Mouse (Mus musculus): ENCODE results near the gene Btg2. TPM values are rescaled to one million over a fixed set of nuclear protein-coding genes. Genes with fewer than 3 reads are reported as not detected.

The Btg2 gene
- polyA plus RNA-seq, 1 experiment from 2014 or later: 96.8 TPM

GRCm38 (mm10) chr1:134114018-134114417 lies 35.1 kb upstream of the Btg2 start:
- Histone ChIP-seq H3K4me1 (replicated peaks; ENCODE audit: control insufficient read depth, insufficient read depth) (no peaks in the 10 kb centered on the region), H3K27me3 (ENCODE audit: control insufficient read depth, insufficient read depth, low read length) (no peaks in the 10 kb centered on the region), H3K4me2 (replicated peaks; ENCODE audit: low read depth) (no peak overlapping the region), H3K36me3 (ENCODE audit: control insufficient read depth, insufficient read depth, low read length) (no peaks in the 10 kb centered on the region), H3K9ac (ENCODE audit: low read length) (no peak overlapping the region), H3K9me3 (ENCODE audit: control insufficient read depth, low read length) (no peaks in the 10 kb centered on the region), H3K4me3 (ENCODE audit: low read depth, low read length) (no peak overlapping the region), H3K27ac (replicated peaks) (peak overlapping the region; percentile 82)
- 63% methylated on average over 7 of the region's 7 CpGs for WGBS
- TF ChIP-seq EP300 (optimal IDR thresholded peaks at IDR 0.05) (no peak), CTCF (IDR thresholded peaks at IDR 0.05; ENCODE audit: low read depth) (no peak)
- no peak for DNase-seq (ENCODE audit: low spot score)
- no peak; the same call in 1 of the 2 replicates for ATAC-seq (ENCODE audit: low FRiP score, low TSS enrichment)

GRCm38 (mm10) chr1:134113560-134113959 lies 34.6 kb upstream of the Btg2 start:
- H3K9me3 ChIP-seq (ENCODE audit: control insufficient read depth, low read length): no peaks in the 10 kb centered on the region
- no peak overlapping the region for H3K4me3 ChIP-seq (ENCODE audit: low read depth, low read length)
- H3K36me3 ChIP-seq (ENCODE audit: control insufficient read depth, insufficient read depth, low read length): no peaks in the 10 kb centered on the region
- ATAC-seq (ENCODE audit: low FRiP score, low TSS enrichment) (peak; percentile 51), DNase-seq (ENCODE audit: low spot score) (no peak)
- no peaks in the 10 kb centered on the region for H3K27me3 ChIP-seq (ENCODE audit: control insufficient read depth, insufficient read depth, low read length)
- 47% methylated on average over 5 of the region's 5 CpGs for WGBS
- H3K27ac ChIP-seq (replicated peaks): peak overlapping the region; percentile 82
- H3K4me2 ChIP-seq (replicated peaks; ENCODE audit: low read depth): no peak overlapping the region
- H3K4me1 ChIP-seq (replicated peaks; ENCODE audit: control insufficient read depth, insufficient read depth): no peaks in the 10 kb centered on the region
- no peak overlapping the region for H3K9ac ChIP-seq (ENCODE audit: low read length)
- TF ChIP-seq EP300 (optimal IDR thresholded peaks at IDR 0.05) (peak; percentile 26), CTCF (IDR thresholded peaks at IDR 0.05; ENCODE audit: low read depth) (no peak)

- peak within 1 kb of the TSS; percentile 49; the same call in 1 of the 2 replicates for H3K27ac ChIP-seq (replicated peaks)
- 60% methylated on average over 4 of the region's 4 CpGs for whole genome bisulfite sequencing
- ATAC-seq (ENCODE audit: low FRiP score, low TSS enrichment) (peak; percentile 68), DNase-seq (ENCODE audit: low spot score) (peak; percentile 64)
- H3K9ac ChIP-seq (ENCODE audit: low read length): no peak within 1 kb of the TSS
- H3K9me3 ChIP-seq (ENCODE audit: control insufficient read depth, low read length): no peaks in the 10 kb centered on the region
- no peak within 1 kb of the TSS for H3K4me2 ChIP-seq (replicated peaks; ENCODE audit: low read depth)
- TF ChIP-seq EP300 (optimal IDR thresholded peaks at IDR 0.05) (no peak), CTCF (IDR thresholded peaks at IDR 0.05; ENCODE audit: low read depth) (peak; percentile 57)
- H3K4me1 ChIP-seq (replicated peaks; ENCODE audit: control insufficient read depth, insufficient read depth): no peaks in the 10 kb centered on the region
- no peak within 1 kb of the TSS for H3K4me3 ChIP-seq (ENCODE audit: low read depth, low read length)
- H3K36me3 ChIP-seq (ENCODE audit: control insufficient read depth, insufficient read depth, low read length): no peaks in the 10 kb centered on the region
- no peaks in the 10 kb centered on the region for H3K27me3 ChIP-seq (ENCODE audit: control insufficient read depth, insufficient read depth, low read length)
Observed at GRCm38 (mm10) chr1:134110979-134111378, 32.1 kb upstream of the Btg2 start, which contains the start of gene Chit1. TSS of gene Chit1 (plus strand) at chr1:134111242.

- H3K27me3 ChIP-seq (ENCODE audit: control insufficient read depth, insufficient read depth, low read length): no peaks in the 10 kb centered on the region
- H3K36me3 ChIP-seq (ENCODE audit: control insufficient read depth, insufficient read depth, low read length): no peaks in the 10 kb centered on the region
- H3K9ac ChIP-seq (ENCODE audit: low read length): no peak overlapping the region
- H3K27ac ChIP-seq (replicated peaks): peak overlapping the region; percentile 49; the same call in 1 of the 2 replicates
- no peak overlapping the region for H3K4me2 ChIP-seq (replicated peaks; ENCODE audit: low read depth)
- 73% methylated on average over 5 of the region's 5 CpGs for WGBS
- H3K4me3 ChIP-seq (ENCODE audit: low read depth, low read length): no peak overlapping the region
- ATAC-seq (ENCODE audit: low FRiP score, low TSS enrichment) (peak; percentile 74), DNase-seq (ENCODE audit: low spot score) (peak; percentile 62)
- TF ChIP-seq CTCF (IDR thresholded peaks at IDR 0.05; ENCODE audit: low read depth) (no peak), EP300 (optimal IDR thresholded peaks at IDR 0.05) (no peak)
- H3K9me3 ChIP-seq (ENCODE audit: control insufficient read depth, low read length): no peaks in the 10 kb centered on the region
- H3K4me1 ChIP-seq (replicated peaks; ENCODE audit: control insufficient read depth, insufficient read depth): no peaks in the 10 kb centered on the region
Observed at GRCm38 (mm10) chr1:134110449-134110848, 31.5 kb upstream of the Btg2 start.

GRCm38 (mm10) chr1:134110015-134110414 lies 31.1 kb upstream of the Btg2 start:
- TF ChIP-seq CTCF (IDR thresholded peaks at IDR 0.05; ENCODE audit: low read depth) (no peak), EP300 (optimal IDR thresholded peaks at IDR 0.05) (no peak)
- 89% methylated on average over 3 of the region's 3 CpGs for whole genome bisulfite sequencing
- no peak for ATAC-seq (ENCODE audit: low FRiP score, low TSS enrichment)
- Histone ChIP-seq H3K4me3 (ENCODE audit: low read depth, low read length) (no peak overlapping the region), H3K36me3 (ENCODE audit: control insufficient read depth, insufficient read depth, low read length) (no peaks in the 10 kb centered on the region), H3K4me1 (replicated peaks; ENCODE audit: control insufficient read depth, insufficient read depth) (no peaks in the 10 kb centered on the region), H3K27ac (replicated peaks) (no peak overlapping the region; the same call in 1 of the 2 replicates), H3K27me3 (ENCODE audit: control insufficient read depth, insufficient read depth, low read length) (no peaks in the 10 kb centered on the region), H3K9ac (ENCODE audit: low read length) (no peak overlapping the region), H3K4me2 (replicated peaks; ENCODE audit: low read depth) (no peak overlapping the region), H3K9me3 (ENCODE audit: control insufficient read depth, low read length) (no peaks in the 10 kb centered on the region)
- DNase-seq (ENCODE audit: low spot score): no peak

- Histone ChIP-seq H3K9ac (ENCODE audit: low read length) (no peak overlapping the region), H3K4me3 (ENCODE audit: low read depth, low read length) (no peak overlapping the region), H3K9me3 (ENCODE audit: control insufficient read depth, low read length) (no peaks in the 10 kb centered on the region), H3K4me1 (replicated peaks; ENCODE audit: control insufficient read depth, insufficient read depth) (no peaks in the 10 kb centered on the region; the same call in none of the 2 replicates), H3K27ac (replicated peaks) (no peak overlapping the region), H3K36me3 (ENCODE audit: control insufficient read depth, insufficient read depth, low read length) (no peaks in the 10 kb centered on the region), H3K4me2 (replicated peaks; ENCODE audit: low read depth) (no peak overlapping the region), H3K27me3 (ENCODE audit: control insufficient read depth, insufficient read depth, low read length) (no peaks in the 10 kb centered on the region)
- DNase-seq (ENCODE audit: low spot score) (no peak), ATAC-seq (ENCODE audit: low FRiP score, low TSS enrichment) (no peak)
- TF ChIP-seq CTCF (IDR thresholded peaks at IDR 0.05; ENCODE audit: low read depth): no peak
- no peak for TF ChIP-seq EP300 (optimal IDR thresholded peaks at IDR 0.05)
- 80% methylated on average over 7 of the region's 7 CpGs for WGBS
Observed at GRCm38 (mm10) chr1:134107777-134108176, 28.9 kb upstream of the Btg2 start.
